Mouse (Mus musculus): ENCODE measurements around the gene Abi3bp.

Abi3bp gene

GRCm38 (mm10) chr16:56477677-56478574 is at the start of gene Abi3bp:
Gene Abi3bp (plus strand): TSS chr16:56477878.
- DNase-seq (ENCODE audit: low spot score) = no peak

GRCm38 (mm10) chr16:56435293-56436185 is 42.1 kb upstream of the Abi3bp start:
- no peak for DNase-seq (ENCODE audit: low spot score)

- no peak for DNase-seq (ENCODE audit: low spot score)
These were observed 37.4 kb upstream of the Abi3bp start for GRCm38 (mm10) chr16:56440243-56440642.

GRCm38 (mm10) chr16:56441113-56441512 is 36.6 kb upstream of the Abi3bp start:
- no peak for DNase-seq (ENCODE audit: low spot score)

GRCm38 (mm10) chr16:56441658-56442344 is 35.9 kb upstream of the Abi3bp start:
- no peak for DNase-seq (ENCODE audit: low spot score)

GRCm38 (mm10) chr16:56451482-56451881 is 26.2 kb upstream of the Abi3bp start:
- DNase-seq (ENCODE audit: low spot score) = no peak

- DNase-seq (ENCODE audit: low spot score) = no peak
These were observed 25.8 kb upstream of the Abi3bp start for GRCm38 (mm10) chr16:56451923-56452322.

- no peak for DNase-seq (ENCODE audit: low spot score)
These were observed 19.5 kb upstream of the Abi3bp start for GRCm38 (mm10) chr16:56458052-56458754.

- no peak for DNase-seq (ENCODE audit: low spot score)
These were observed 4.5 kb upstream of the Abi3bp start for GRCm38 (mm10) chr16:56473160-56473559.

- DNase-seq (ENCODE audit: low spot score) = no peak
These were observed 2.0 kb upstream of the Abi3bp start for GRCm38 (mm10) chr16:56475676-56476075.

GRCm38 (mm10) chr16:56478575-56479191 is 1.0 kb downstream of the Abi3bp start:
- no peak for DNase-seq (ENCODE audit: low spot score)

- DNase-seq (ENCODE audit: low spot score) = no peak
These were observed 5.8 kb downstream of the Abi3bp start for GRCm38 (mm10) chr16:56483466-56483865.

GRCm38 (mm10) chr16:56486461-56486860 is 8.8 kb downstream of the Abi3bp start:
- DNase-seq (ENCODE audit: low spot score) = no peak

GRCm38 (mm10) chr16:56490861-56491260 is 13.2 kb downstream of the Abi3bp start:
- DNase-seq (ENCODE audit: low spot score) = no peak

GRCm38 (mm10) chr16:56495266-56495665 is 17.6 kb downstream of the Abi3bp start:
- DNase-seq (ENCODE audit: low spot score) = no peak

- no peak for DNase-seq (ENCODE audit: low spot score)
These were observed 19.1 kb downstream of the Abi3bp start for GRCm38 (mm10) chr16:56496743-56497142.

GRCm38 (mm10) chr16:56498680-56499079 is 21.0 kb downstream of the Abi3bp start:
- no peak for DNase-seq (ENCODE audit: low spot score)

GRCm38 (mm10) chr16:56500441-56500840 is 22.8 kb downstream of the Abi3bp start:
- DNase-seq (ENCODE audit: low spot score) = no peak

GRCm38 (mm10) chr16:56501101-56501500 is 23.4 kb downstream of the Abi3bp start:
- no peak for DNase-seq (ENCODE audit: low spot score)

- no peak for DNase-seq (ENCODE audit: low spot score)
These were observed 23.8 kb downstream of the Abi3bp start for GRCm38 (mm10) chr16:56501513-56501912.

GRCm38 (mm10) chr16:56502134-56502533 is 24.5 kb downstream of the Abi3bp start:
- no peak for DNase-seq (ENCODE audit: low spot score)
